Mouse (Mus musculus) liver, embryonic 18 days (tissue): ENCODE data around the gene Zbed3. TPM values are rescaled to one million over a fixed set of nuclear protein-coding genes. Genes with fewer than 3 reads are reported as not detected.

Experiments
- polyA plus RNA-seq: library from polyadenylated mRNA; depleted of rRNA; stranded (reverse); fragments of >200 nt; gene quantifications from 2 replicates; pipeline ENCODE4 v1.2.3, GENCODE M21; 2012; rRNA removed

Zbed3 gene
- 5.1 and 6.3 TPM in 2 replicates for polyA plus RNA-seq

GRCm38 (mm10) chr13:95323400-95323799 is at the start of gene Zbed3:
Zbed3 (plus strand) TSS chr13:95323612.

GRCm38 (mm10) chr13:95374701-95375553 is 51.5 kb downstream of the Zbed3 start, which contains the start of gene Aggf1:
Aggf1 (minus strand) TSS chr13:95375352.

Other genes with a start within 250 kb of the Zbed3 start
- 0.51 and 0.55 TPM in 2 replicates for gene Pde8b, start 73.3 kb upstream of the Zbed3 start, polyA plus RNA-seq
- 8.8 and 9.9 TPM in 2 replicates for gene Aggf1, start 51.7 kb downstream of the Zbed3 start, polyA plus RNA-seq
- gene Crhbp, start 121.3 kb downstream of the Zbed3 start, polyA plus RNA-seq, result 0.13 and 0.26 TPM in 2 replicates
- gene S100z, start 155.1 kb downstream of the Zbed3 start, polyA plus RNA-seq, result not detected in 2 replicates
- 2.3 and 3.0 TPM in 2 replicates for gene F2rl1, start 201.6 kb downstream of the Zbed3 start, polyA plus RNA-seq